Mouse (Mus musculus) hindbrain, embryonic 12.5 days (tissue): ENCODE results near the gene Katnal1. TPM values are rescaled to one million over a fixed set of nuclear protein-coding genes. Genes with fewer than 3 reads are reported as not detected.

Source experiments
- ATAC-seq: fragments of 200-750 bp; cut with Nextera tagmentation; 2 replicates; pipeline ENCODE4 v1.8.0; 2017; ENCODE audit warnings: moderate TSS enrichment; ENCODE audit not compliant: low FRiP score
- H3K27ac ChIP-seq: fragments of 300-500 bp; sonication (generic); 2 replicates; pipeline ENCODE4 v1.5.1; 2016; ENCODE audit warnings: mild to moderate bottlenecking
- H3K27me3 ChIP-seq: fragments of 300-500 bp; sonication (generic); 2 replicates; pipeline ENCODE4 v1.6.1; 2016; ENCODE audit warnings: mild to moderate bottlenecking
- H3K36me3 ChIP-seq: fragments of 300-500 bp; sonication (generic); 2 replicates; pipeline ENCODE4 v1.6.1; 2016; ENCODE audit warnings: mild to moderate bottlenecking
- H3K4me1 ChIP-seq: fragments of 300-500 bp; sonication (generic); 2 replicates; pipeline ENCODE4 v1.6.1; 2016
- H3K4me2 ChIP-seq: fragments of 300-500 bp; sonication (generic); replicated peaks from 2 replicates; pipeline ENCODE4 v1.6.1; 2016; ENCODE audit warnings: mild to moderate bottlenecking
- H3K4me3 ChIP-seq: fragments of 300-500 bp; sonication (generic); 2 replicates; pipeline ENCODE4 v1.5.1; 2016; ENCODE audit warnings: mild to moderate bottlenecking
- H3K9ac ChIP-seq: fragments of 300-500 bp; sonication (generic); 2 replicates; pipeline ENCODE4 v1.6.1; 2016; ENCODE audit warnings: mild to moderate bottlenecking, moderate library complexity
- H3K9me3 ChIP-seq: fragments of 300-500 bp; sonication (generic); replicated peaks from 2 replicates; pipeline ENCODE4 v1.6.1; 2016; ENCODE audit warnings: mild to moderate bottlenecking
- WGBS: fragments of 180-500 bp; shearing (Covaris S2); methylation state at CpG from one replicate; pipeline ENCODE4 v1.1.7; 2016; 5-methylcytosine and 5-hydroxymethylcytosine counted together
- polyA plus RNA-seq: library from polyadenylated mRNA; unstranded; fragments of >200 nt; fragmentation: Nextera tagmentation; extraction: Ambion mirVana; gene quantifications from 2 replicates; pipeline ENCODE4 v1.2.1, GENCODE M21; 2016

Katnal1 gene
- polyA plus RNA-seq: 30.8 and 34.4 TPM in 2 replicates

- WGBS: 1% methylated on average over 16 of the region's 16 CpGs
- no peak for ATAC-seq
- peak within 1 kb of the TSS; percentile 70 for H3K4me3 ChIP-seq
- peaks cover 9% of the 10 kb centered on the region for H3K4me1 ChIP-seq
- H3K4me2 ChIP-seq: peak within 1 kb of the TSS; percentile 52
- H3K27ac ChIP-seq: peak within 1 kb of the TSS; percentile 97
- H3K9me3 ChIP-seq: no peaks in the 10 kb centered on the region; the same call in 1 of the 2 replicates
- peaks cover 13% of the 10 kb centered on the region for H3K36me3 ChIP-seq
- H3K9ac ChIP-seq: peak within 1 kb of the TSS; percentile 80
- H3K27me3 ChIP-seq: no peaks in the 10 kb centered on the region
Measured at GRCm38 (mm10) chr5:148929116-148929449, at the start of gene Katnal1. Gene Katnal1, minus strand, starts transcription at chr5:148929320.

- peaks cover 8% of the 10 kb centered on the region for H3K4me1 ChIP-seq
- no peak overlapping the region for H3K27ac ChIP-seq
- H3K36me3 ChIP-seq: 0 out of 2 replicates have a peak, but pooled peaks cover 4% of the 10 kb centered on the region
- H3K4me2 ChIP-seq: no peak overlapping the region
- no peak overlapping the region for H3K4me3 ChIP-seq
- WGBS: 69% methylated on average over 18 of the region's 18 CpGs
- no peak overlapping the region for H3K9ac ChIP-seq
- no peak for ATAC-seq
- H3K9me3 ChIP-seq: peaks cover under 1% of the 10 kb centered on the region; the same call in 1 of the 2 replicates
- H3K27me3 ChIP-seq: no peaks in the 10 kb centered on the region
Measured at GRCm38 (mm10) chr5:148978458-148979165, 49.5 kb upstream of the Katnal1 start.

- H3K4me3 ChIP-seq: no peak overlapping the region
- H3K9ac ChIP-seq: no peak overlapping the region
- no peaks in the 10 kb centered on the region for H3K9me3 ChIP-seq
- H3K4me1 ChIP-seq: peaks cover 14% of the 10 kb centered on the region
- H3K4me2 ChIP-seq: no peak overlapping the region
- H3K27me3 ChIP-seq: no peaks in the 10 kb centered on the region
- 0 out of 2 replicates have a peak overlapping the region, but pooled peaks have one; percentile 25 for H3K27ac ChIP-seq
- WGBS: 34% methylated on average over 14 of the region's 14 CpGs
- H3K36me3 ChIP-seq: 0 out of 2 replicates have a peak, but pooled peaks cover 4% of the 10 kb centered on the region
- no peak for ATAC-seq
Measured at GRCm38 (mm10) chr5:148977698-148978457, 48.8 kb upstream of the Katnal1 start.

GRCm38 (mm10) chr5:148976876-148977275, 47.8 kb upstream of the Katnal1 start:
- Histone ChIP-seq H3K4me1 (peaks cover 14% of the 10 kb centered on the region), H3K36me3 (no peaks in the 10 kb centered on the region), H3K27ac (no peak overlapping the region), H3K4me2 (no peak overlapping the region), H3K27me3 (no peaks in the 10 kb centered on the region), H3K4me3 (no peak overlapping the region), H3K9me3 (no peaks in the 10 kb centered on the region), H3K9ac (no peak overlapping the region)
- WGBS: 81% methylated on average over 8 of the region's 8 CpGs
- no peak for ATAC-seq

- Histone ChIP-seq H3K27ac (no peak overlapping the region), H3K9ac (no peak overlapping the region), H3K4me2 (no peak overlapping the region), H3K4me3 (no peak overlapping the region), H3K27me3 (no peaks in the 10 kb centered on the region), H3K36me3 (no peaks in the 10 kb centered on the region), H3K9me3 (no peaks in the 10 kb centered on the region), H3K4me1 (peaks cover 15% of the 10 kb centered on the region)
- WGBS: 91% methylated on average over 12 of the region's 12 CpGs
- ATAC-seq: no peak
Measured at GRCm38 (mm10) chr5:148975035-148975434, 45.9 kb upstream of the Katnal1 start.

- WGBS: 9% methylated on average over 5 of the region's 6 CpGs
- Histone ChIP-seq H3K9ac (no peak overlapping the region), H3K36me3 (no peaks in the 10 kb centered on the region), H3K4me2 (no peak overlapping the region; the same call in 1 of the 2 replicates), H3K27me3 (no peaks in the 10 kb centered on the region), H3K9me3 (no peaks in the 10 kb centered on the region), H3K27ac (no peak overlapping the region), H3K4me3 (no peak overlapping the region), H3K4me1 (peaks cover 21% of the 10 kb centered on the region)
- no peak for ATAC-seq
Measured at GRCm38 (mm10) chr5:148973019-148973668, 44.0 kb upstream of the Katnal1 start.

GRCm38 (mm10) chr5:148972167-148972566, 43.0 kb upstream of the Katnal1 start:
- no peak overlapping the region for H3K4me3 ChIP-seq
- ATAC-seq: no peak
- H3K36me3 ChIP-seq: no peaks in the 10 kb centered on the region
- no peaks in the 10 kb centered on the region for H3K27me3 ChIP-seq
- H3K9ac ChIP-seq: no peak overlapping the region
- H3K9me3 ChIP-seq: no peaks in the 10 kb centered on the region
- H3K27ac ChIP-seq: no peak overlapping the region
- no peak overlapping the region for H3K4me2 ChIP-seq
- 92% methylated on average over 8 of the region's 8 CpGs for WGBS
- H3K4me1 ChIP-seq: peaks cover 13% of the 10 kb centered on the region

GRCm38 (mm10) chr5:148969648-148970047, 40.5 kb upstream of the Katnal1 start:
- Histone ChIP-seq H3K4me1 (peaks cover 27% of the 10 kb centered on the region), H3K9me3 (no peaks in the 10 kb centered on the region), H3K4me2 (no peak overlapping the region), H3K36me3 (no peaks in the 10 kb centered on the region), H3K4me3 (no peak overlapping the region), H3K27me3 (no peaks in the 10 kb centered on the region), H3K27ac (no peak overlapping the region), H3K9ac (no peak overlapping the region)
- 66% methylated on average over 9 of the region's 9 CpGs for WGBS
- no peak for ATAC-seq

GRCm38 (mm10) chr5:148968958-148969576, 39.9 kb upstream of the Katnal1 start:
- Histone ChIP-seq H3K36me3 (no peaks in the 10 kb centered on the region), H3K9ac (no peak overlapping the region), H3K4me1 (peaks cover 27% of the 10 kb centered on the region), H3K9me3 (no peaks in the 10 kb centered on the region), H3K4me3 (no peak overlapping the region), H3K27me3 (no peaks in the 10 kb centered on the region), H3K27ac (no peak overlapping the region), H3K4me2 (no peak overlapping the region)
- no peak for ATAC-seq
- 70% methylated on average over 7 of the region's 7 CpGs for WGBS

- H3K4me3 ChIP-seq: no peak overlapping the region
- H3K36me3 ChIP-seq: no peaks in the 10 kb centered on the region
- H3K27me3 ChIP-seq: no peaks in the 10 kb centered on the region
- ATAC-seq: no peak
- H3K27ac ChIP-seq: no peak overlapping the region
- 0 out of 2 replicates have a peak, but pooled peaks cover 3% of the 10 kb centered on the region for H3K9me3 ChIP-seq
- no peak overlapping the region for H3K4me2 ChIP-seq
- H3K4me1 ChIP-seq: peaks cover 24% of the 10 kb centered on the region
- WGBS: 70% methylated on average over 5 of the region's 5 CpGs
- no peak overlapping the region for H3K9ac ChIP-seq
Measured at GRCm38 (mm10) chr5:148968179-148968578, 39.1 kb upstream of the Katnal1 start.

- H3K27ac ChIP-seq: peak overlapping the region; percentile 52
- H3K4me1 ChIP-seq: peaks cover 21% of the 10 kb centered on the region
- H3K4me2 ChIP-seq: no peak overlapping the region
- 70% methylated on average over 6 of the region's 6 CpGs for WGBS
- no peak overlapping the region for H3K9ac ChIP-seq
- H3K4me3 ChIP-seq: no peak overlapping the region
- 0 out of 2 replicates have a peak, but pooled peaks cover 3% of the 10 kb centered on the region for H3K9me3 ChIP-seq
- H3K36me3 ChIP-seq: no peaks in the 10 kb centered on the region
- no peak for ATAC-seq
- no peaks in the 10 kb centered on the region for H3K27me3 ChIP-seq
Measured at GRCm38 (mm10) chr5:148966395-148966794, 37.3 kb upstream of the Katnal1 start.
